Mouse (Mus musculus) lung, embryonic 16.5 days (tissue): ENCODE results near the gene Dnm2. TPM values are rescaled to one million over a fixed set of nuclear protein-coding genes. Genes with fewer than 3 reads are reported as not detected.

Experiments
- ATAC-seq: fragments of 200-750 bp; cut with Nextera tagmentation; 2 replicates; pipeline ENCODE4 v1.8.0; 2017; ENCODE audit warnings: low read depth, mild to moderate bottlenecking, moderate library complexity
- H3K27ac ChIP-seq: fragments of 300-500 bp; sonication (generic); 2 replicates; pipeline ENCODE4 v1.5.1; 2014; ENCODE audit warnings: mild to moderate bottlenecking, control low read depth, low read length
- H3K27me3 ChIP-seq: fragments of 300-500 bp; sonication (generic); 2 replicates; pipeline ENCODE4 v1.6.1; 2014; ENCODE audit warnings: low read depth, low read length, mixed read lengths; ENCODE audit not compliant: control insufficient read depth, insufficient read depth
- H3K36me3 ChIP-seq: fragments of 300-500 bp; sonication (generic); 2 replicates; pipeline ENCODE4 v1.6.1; 2014; ENCODE audit warnings: low read length; ENCODE audit not compliant: control insufficient read depth, insufficient read depth
- H3K4me1 ChIP-seq: fragments of 300-500 bp; sonication (generic); replicated peaks from 2 replicates; pipeline ENCODE4 v1.6.1; 2014; ENCODE audit warnings: low read length, mixed read lengths; ENCODE audit not compliant: control insufficient read depth, insufficient read depth
- H3K4me2 ChIP-seq: fragments of 300-500 bp; sonication (generic); 2 replicates; pipeline ENCODE4 v1.6.1; 2014; ENCODE audit warnings: low read depth, low read length, control low read depth
- H3K4me3 ChIP-seq: fragments of 300-500 bp; sonication (generic); 2 replicates; pipeline ENCODE4 v1.5.1; 2014; ENCODE audit warnings: mild to moderate bottlenecking, low read length, control low read depth
- H3K9ac ChIP-seq: fragments of 300-500 bp; sonication (generic); 2 replicates; pipeline ENCODE4 v1.6.1; 2014; ENCODE audit warnings: low read length, control low read depth
- H3K9me3 ChIP-seq: fragments of 300-500 bp; sonication (generic); 2 replicates; pipeline ENCODE4 v1.6.1; 2016; ENCODE audit warnings: low read length; ENCODE audit not compliant: control insufficient read depth
- WGBS: fragments of 180-500 bp; shearing (Covaris S2); extraction: QIAGEN DNeasy Blood & Tissue Kit; methylation state at CpG from one replicate; pipeline ENCODE4 v1.1.7; 2014; 5-methylcytosine and 5-hydroxymethylcytosine counted together
- polyA plus RNA-seq: library from polyadenylated mRNA; unstranded; fragments of >200 nt; fragmentation: Nextera tagmentation; extraction: Ambion mirVana; gene quantifications from 2 replicates; pipeline ENCODE4 v1.2.1, GENCODE M21; 2015

The Dnm2 gene
- 77.5 and 78.2 TPM in 2 replicates for polyA plus RNA-seq

- H3K4me2 ChIP-seq: peak within 1 kb of the TSS; percentile 90
- H3K36me3 ChIP-seq: no peaks in the 10 kb centered on the region
- H3K27me3 ChIP-seq: no peaks in the 10 kb centered on the region
- under 1% methylated on average over 77 of the region's 82 CpGs for WGBS
- peak; percentile 99 for ATAC-seq
- H3K9ac ChIP-seq: peak within 1 kb of the TSS; percentile 91
- no peaks in the 10 kb centered on the region for H3K9me3 ChIP-seq
- peaks cover 14% of the 10 kb centered on the region for H3K4me1 ChIP-seq
- peak within 1 kb of the TSS; percentile 79 for H3K27ac ChIP-seq
- peak within 1 kb of the TSS; percentile 89 for H3K4me3 ChIP-seq
Observed at GRCm38 (mm10) chr9:21424631-21425555, at the start of gene Dnm2. Dnm2 (plus strand) TSS chr9:21424908.

GRCm38 (mm10) chr9:21379195-21379594, 45.5 kb upstream of the Dnm2 start:
- Histone ChIP-seq H3K9ac (no peak overlapping the region), H3K4me3 (no peak overlapping the region), H3K27ac (no peak overlapping the region), H3K27me3 (no peaks in the 10 kb centered on the region), H3K36me3 (peaks cover 6% of the 10 kb centered on the region; the same call in 1 of the 2 replicates), H3K4me2 (no peak overlapping the region), H3K4me1 (peaks cover 5% of the 10 kb centered on the region; the same call in 1 of the 2 replicates), H3K9me3 (no peaks in the 10 kb centered on the region)
- WGBS: 63% methylated on average over 3 of the region's 3 CpGs
- no peak for ATAC-seq

DNA sequence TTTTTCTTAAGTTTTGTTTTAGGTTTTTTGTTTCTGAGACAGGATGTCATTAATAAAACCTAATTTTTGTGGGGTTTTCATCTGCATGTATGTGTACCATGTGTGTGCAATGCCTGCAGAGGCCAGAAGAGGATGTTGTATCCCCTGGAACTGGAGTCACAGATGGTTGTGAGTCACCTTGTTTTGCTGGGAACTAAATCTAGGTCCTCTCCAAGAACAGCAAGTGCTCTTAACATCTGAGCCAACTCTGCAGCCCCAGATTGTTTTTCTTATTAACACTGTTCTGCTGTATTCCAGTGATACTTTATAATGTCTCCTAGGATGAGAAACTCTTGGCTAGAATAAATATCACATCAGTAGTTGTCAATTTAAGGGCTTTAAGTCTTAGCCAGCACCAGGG, 43.8 kb upstream of the Dnm2 start:
- no peak overlapping the region for H3K27ac ChIP-seq
- no peak overlapping the region for H3K4me3 ChIP-seq
- H3K4me1 ChIP-seq: peaks cover 5% of the 10 kb centered on the region; the same call in 1 of the 2 replicates
- H3K27me3 ChIP-seq: no peaks in the 10 kb centered on the region
- ATAC-seq: no peak
- H3K9me3 ChIP-seq: no peaks in the 10 kb centered on the region
- H3K36me3 ChIP-seq: peaks cover 5% of the 10 kb centered on the region; the same call in 1 of the 2 replicates
- no peak overlapping the region for H3K9ac ChIP-seq
- no peak overlapping the region for H3K4me2 ChIP-seq

GRCm38 (mm10) chr9:21383966-21384365, 40.7 kb upstream of the Dnm2 start:
- no peak overlapping the region for H3K4me3 ChIP-seq
- H3K4me1 ChIP-seq: peaks cover 5% of the 10 kb centered on the region; the same call in 1 of the 2 replicates
- H3K27ac ChIP-seq: no peak overlapping the region
- H3K4me2 ChIP-seq: no peak overlapping the region
- no peak overlapping the region for H3K9ac ChIP-seq
- H3K27me3 ChIP-seq: no peaks in the 10 kb centered on the region
- no peak for ATAC-seq
- H3K9me3 ChIP-seq: no peaks in the 10 kb centered on the region
- peaks cover 8% of the 10 kb centered on the region; the same call in 1 of the 2 replicates for H3K36me3 ChIP-seq

GRCm38 (mm10) chr9:21392646-21393175, 32.0 kb upstream of the Dnm2 start:
- no peak overlapping the region for H3K27ac ChIP-seq
- no peaks in the 10 kb centered on the region for H3K9me3 ChIP-seq
- no peak overlapping the region for H3K4me3 ChIP-seq
- no peak for ATAC-seq
- no peaks in the 10 kb centered on the region for H3K27me3 ChIP-seq
- H3K36me3 ChIP-seq: peaks cover 85% of the 10 kb centered on the region
- H3K9ac ChIP-seq: no peak overlapping the region
- no peak overlapping the region for H3K4me2 ChIP-seq
- WGBS: 82% methylated on average over 10 of the region's 10 CpGs
- no peaks in the 10 kb centered on the region for H3K4me1 ChIP-seq

DNA sequence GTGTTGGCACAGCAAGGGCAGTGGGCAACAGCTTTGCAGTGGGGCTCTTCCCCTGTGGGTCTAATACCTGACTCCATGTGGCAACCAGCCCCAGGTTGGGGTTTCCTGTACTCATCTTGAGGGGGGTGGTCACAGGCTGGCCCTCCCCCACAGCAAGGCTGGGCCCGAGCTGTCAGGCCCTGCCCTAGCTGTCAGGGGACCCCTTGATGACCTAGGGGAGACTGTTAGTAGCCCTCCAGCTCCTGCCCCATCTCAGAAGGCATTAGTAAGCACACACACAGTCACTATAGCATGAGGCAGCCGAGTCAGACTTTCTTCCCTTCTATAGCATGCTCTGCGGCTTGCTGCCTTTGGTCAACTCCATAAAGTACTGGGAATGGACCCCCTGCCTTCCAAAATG, 29.0 kb upstream of the Dnm2 start:
- Histone ChIP-seq H3K36me3 (peaks cover 83% of the 10 kb centered on the region), H3K9me3 (no peaks in the 10 kb centered on the region), H3K27me3 (no peaks in the 10 kb centered on the region), H3K27ac (no peak overlapping the region), H3K4me3 (no peak overlapping the region), H3K4me1 (no peaks in the 10 kb centered on the region), H3K9ac (no peak overlapping the region), H3K4me2 (no peak overlapping the region)
- ATAC-seq: no peak
- 84% methylated on average over 3 of the region's 3 CpGs for WGBS

DNA sequence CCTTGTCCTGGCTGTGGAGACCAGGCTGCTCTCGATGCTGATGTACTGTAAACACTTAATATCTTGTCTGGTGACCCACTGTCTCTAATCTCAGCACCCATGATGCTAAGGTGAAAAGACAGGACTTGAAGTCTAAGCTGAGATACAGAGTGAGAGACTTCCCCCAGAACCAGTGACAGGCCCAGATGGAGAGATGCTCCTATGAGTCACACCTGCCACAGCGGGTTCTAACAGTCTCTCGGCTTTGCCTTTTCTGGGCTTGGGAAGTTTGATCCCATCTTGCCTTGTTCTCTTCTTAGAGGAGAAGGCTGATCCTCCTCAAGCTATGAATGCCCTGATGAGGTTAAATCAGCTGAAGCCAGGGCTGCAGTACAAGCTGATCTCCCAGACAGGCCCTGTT, 27.5 kb upstream of the Dnm2 start:
- no peak overlapping the region for H3K27ac ChIP-seq
- no peak overlapping the region for H3K4me2 ChIP-seq
- H3K9ac ChIP-seq: no peak overlapping the region
- no peaks in the 10 kb centered on the region for H3K27me3 ChIP-seq
- WGBS: 93% methylated on average over 3 of the region's 3 CpGs
- no peak for ATAC-seq
- no peaks in the 10 kb centered on the region for H3K4me1 ChIP-seq
- H3K36me3 ChIP-seq: peaks cover 80% of the 10 kb centered on the region
- H3K4me3 ChIP-seq: no peak overlapping the region
- no peaks in the 10 kb centered on the region for H3K9me3 ChIP-seq

- Histone ChIP-seq H3K4me1 (no peaks in the 10 kb centered on the region), H3K9me3 (no peaks in the 10 kb centered on the region), H3K27ac (no peak overlapping the region), H3K36me3 (peaks cover 78% of the 10 kb centered on the region), H3K4me3 (no peak overlapping the region), H3K9ac (no peak overlapping the region), H3K4me2 (no peak overlapping the region), H3K27me3 (no peaks in the 10 kb centered on the region)
- ATAC-seq: no peak
- WGBS: 93% methylated on average over 9 of the region's 9 CpGs
Observed at GRCm38 (mm10) chr9:21401042-21401441, 23.7 kb upstream of the Dnm2 start.

- Histone ChIP-seq H3K4me2 (no peak overlapping the region), H3K9me3 (no peaks in the 10 kb centered on the region), H3K9ac (no peak overlapping the region), H3K36me3 (peaks cover 69% of the 10 kb centered on the region), H3K27ac (no peak overlapping the region), H3K4me3 (no peak overlapping the region), H3K4me1 (no peaks in the 10 kb centered on the region), H3K27me3 (no peaks in the 10 kb centered on the region)
- WGBS: 71% methylated on average over 11 of the region's 11 CpGs
- no peak for ATAC-seq
Observed at GRCm38 (mm10) chr9:21402764-21403253, 21.9 kb upstream of the Dnm2 start.
